Mouse (Mus musculus) stomach, postnatal 0 days (tissue): ENCODE data around the gene Pigm.

Source experiments
- CTCF ChIP-seq: IDR thresholded peaks from 2 replicates; pipeline ENCODE4 v1.5.1; 2016; ENCODE audit warnings: antibody characterized with exemption, low read depth, mild to moderate bottlenecking, moderate library complexity
- EP300 ChIP-seq: optimal IDR thresholded peaks from 2 replicates; pipeline ENCODE3; 2016; ENCODE audit warnings: antibody characterized with exemption

DNA sequence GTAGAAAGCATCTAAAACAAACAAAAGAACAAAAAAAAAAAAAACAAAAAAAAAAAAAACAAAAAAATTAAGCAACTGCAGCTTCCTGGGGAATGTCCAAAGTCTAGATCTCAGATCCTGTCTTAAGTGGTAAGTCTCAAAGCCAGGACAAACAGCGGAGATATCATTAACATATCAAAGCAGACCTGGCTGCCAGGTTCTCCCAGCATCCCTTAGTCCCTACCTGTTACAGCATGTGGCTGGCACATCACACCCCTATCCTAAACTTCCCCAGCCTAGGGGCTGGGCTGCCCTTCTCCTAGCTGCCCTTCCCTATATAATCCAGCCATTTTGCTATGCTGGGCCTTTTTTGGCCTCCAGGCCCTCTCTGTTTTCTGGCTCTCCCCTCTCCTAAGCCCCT, 50.1 kb downstream of the Pigm start:
- no peak for TF ChIP-seq CTCF
- TF ChIP-seq EP300, result no peak
